Mouse (Mus musculus) layer of hippocampus, adult 2 months (tissue): ENCODE measurements around the gene Ano4. TPM values are rescaled to one million over a fixed set of nuclear protein-coding genes. Genes with fewer than 3 reads are reported as not detected.
"Not testable (repeated sequence)": the region's sequence is repeated elsewhere in the genome, so short reads cannot be mapped to it uniquely, and the experiment has no call there.

ENCODE experiments used
- DNase-seq, 2 experiments: peaks; one replicate each; pipeline ENCODE4 v3.0.0; 2022; ENCODE audit warnings: low spot score in 2 of 2
- H3K27ac ChIP-seq: fragments of 200-600 bp; 2 replicates; pipeline ENCODE4 v1.8.1; 2022
- H3K4me3 ChIP-seq: fragments of 200-600 bp; 2 replicates; pipeline ENCODE4 v1.8.1; 2022; ENCODE audit warnings: mild to moderate bottlenecking
- CTCF ChIP-seq: fragments of 200-600 bp; conservative IDR thresholded peaks from 2 replicates; pipeline ENCODE4 v1.8.1; 2022; ENCODE audit warnings: antibody characterized with exemption, mild to moderate bottlenecking, moderate library complexity
- total RNA-seq, 2 experiments: library from RNA; stranded (reverse); gene quantifications; 2 replicates each; pipeline ENCODE4 v1.2.3; 2021

Ano4 gene
- total RNA-seq, 2 experiments from 2014 or later: 17.5 to 19.7 TPM

DNA sequence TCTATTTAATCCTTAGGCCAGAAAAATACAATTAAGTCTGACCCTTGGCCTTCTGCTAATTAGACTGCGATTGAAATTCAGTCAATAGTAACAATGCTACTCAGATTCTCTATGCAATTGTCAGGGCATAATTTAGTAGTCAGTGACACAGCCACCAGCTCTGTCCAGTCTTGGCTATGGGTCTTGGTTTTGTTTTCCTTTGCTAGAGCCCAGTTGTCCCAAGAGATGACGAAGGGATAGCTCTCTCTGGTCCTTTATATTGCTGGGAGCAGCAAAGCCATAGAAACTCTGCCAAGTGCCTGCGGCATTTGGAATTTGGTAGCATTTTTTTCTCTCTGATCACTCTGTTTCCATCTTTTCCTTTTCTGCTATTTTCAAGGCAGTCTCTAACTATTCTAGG, 288.7 kb downstream of the Ano4 start:
- peak overlapping the region; percentile 25; the same call in 1 of the 2 replicates for H3K27ac ChIP-seq
- H3K4me3 ChIP-seq: no peak overlapping the region
- peak in 1 of 2 experiments; percentile 24 for DNase-seq
- TF ChIP-seq CTCF: no peak

DNA sequence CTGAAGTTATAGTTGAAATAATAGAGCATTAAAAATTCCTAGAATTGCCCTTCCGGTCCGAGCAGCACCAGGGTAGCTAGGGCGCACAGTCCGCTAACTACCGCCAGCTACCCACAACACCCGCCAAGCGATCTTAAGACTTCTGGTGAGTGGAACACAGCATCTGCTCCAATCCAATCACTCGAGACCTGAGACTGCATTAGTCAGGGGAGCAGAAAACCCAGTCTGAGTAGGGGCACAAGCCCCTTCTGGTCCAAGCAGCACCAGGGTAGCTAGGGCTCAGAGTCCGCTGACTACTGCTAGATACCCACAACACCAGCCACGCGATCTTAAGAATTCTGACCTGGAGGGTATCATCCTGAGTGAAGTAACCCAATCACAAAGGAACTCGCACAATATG, 299.6 kb downstream of the Ano4 start:
- DNase-seq, H3K27ac ChIP-seq, H3K4me3 ChIP-seq: not testable (repeated sequence)

DNA sequence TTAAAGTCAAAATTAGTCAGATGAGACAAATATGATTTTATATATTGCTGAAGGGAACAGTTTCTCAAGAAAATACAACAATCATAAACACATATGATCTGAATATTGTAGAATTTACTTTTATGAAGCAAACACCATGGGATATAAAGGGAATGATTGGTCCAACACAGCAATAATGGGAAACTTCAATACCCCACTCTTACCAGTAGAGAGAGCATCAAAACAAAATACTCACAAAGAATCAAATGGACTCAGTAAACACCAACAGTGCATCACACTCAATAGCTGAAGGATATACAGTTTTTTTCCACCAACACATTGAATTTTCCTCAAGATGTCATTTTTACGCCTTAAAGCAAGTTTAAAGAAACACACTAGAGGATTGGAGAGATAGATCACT, 300.4 kb downstream of the Ano4 start:
- no peak overlapping the region for H3K27ac ChIP-seq
- H3K4me3 ChIP-seq: no peak overlapping the region
- DNase-seq: no peak
- TF ChIP-seq CTCF: peak; percentile 51

DNA sequence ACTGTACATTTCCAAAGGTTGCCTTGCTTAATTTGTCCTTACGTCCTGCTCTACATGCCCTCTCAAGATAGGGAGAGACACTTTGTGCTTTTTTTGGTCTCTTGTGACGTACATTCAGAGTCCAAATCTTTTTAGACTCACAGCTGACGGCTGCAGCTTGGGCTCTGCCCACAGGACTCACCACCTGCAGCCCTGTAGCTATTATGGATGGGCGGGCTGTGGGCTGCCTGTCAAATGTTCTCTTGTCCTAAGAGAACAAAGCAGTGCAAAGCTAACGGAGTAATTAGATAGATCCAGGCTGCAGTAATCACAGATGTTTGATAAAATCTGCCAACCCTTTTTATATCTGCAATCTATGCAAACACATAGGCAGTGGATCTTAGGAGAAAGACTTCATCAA, 325.6 kb downstream of the Ano4 start:
- no peak overlapping the region for H3K4me3 ChIP-seq
- DNase-seq: peak; percentile 12 to 25
- peak overlapping the region; percentile 53; the same call in 1 of the 2 replicates for H3K27ac ChIP-seq
- TF ChIP-seq CTCF: no peak

- no peak for TF ChIP-seq CTCF
- no peak for DNase-seq
These were observed 336.3 kb downstream of the Ano4 start for GRCm38 (mm10) chr10:89008303-89008702.

GRCm38 (mm10) chr10:89004518-89004917, 340.0 kb downstream of the Ano4 start:
- DNase-seq: no peak
- Histone ChIP-seq H3K4me3 (no peak overlapping the region), H3K27ac (no peak overlapping the region)
- TF ChIP-seq CTCF: no peak

More at GRCm38 (mm10) chr10:89008303-89008702, 336.3 kb downstream of the Ano4 start:
- Histone ChIP-seq H3K27ac (no peak overlapping the region), H3K4me3 (no peak overlapping the region)

GRCm38 (mm10) chr10:88986925-88987324, 357.6 kb downstream of the Ano4 start:
- TF ChIP-seq CTCF: no peak
- DNase-seq: no peak
- Histone ChIP-seq H3K4me3 (no peak overlapping the region), H3K27ac (no peak overlapping the region)

GRCm38 (mm10) chr10:88983444-88983843, 361.1 kb downstream of the Ano4 start:
- Histone ChIP-seq H3K27ac (no peak overlapping the region), H3K4me3 (no peak overlapping the region)
- peak; percentile 79 for TF ChIP-seq CTCF
- DNase-seq: peak in 1 of 2 experiments; percentile 53

DNA sequence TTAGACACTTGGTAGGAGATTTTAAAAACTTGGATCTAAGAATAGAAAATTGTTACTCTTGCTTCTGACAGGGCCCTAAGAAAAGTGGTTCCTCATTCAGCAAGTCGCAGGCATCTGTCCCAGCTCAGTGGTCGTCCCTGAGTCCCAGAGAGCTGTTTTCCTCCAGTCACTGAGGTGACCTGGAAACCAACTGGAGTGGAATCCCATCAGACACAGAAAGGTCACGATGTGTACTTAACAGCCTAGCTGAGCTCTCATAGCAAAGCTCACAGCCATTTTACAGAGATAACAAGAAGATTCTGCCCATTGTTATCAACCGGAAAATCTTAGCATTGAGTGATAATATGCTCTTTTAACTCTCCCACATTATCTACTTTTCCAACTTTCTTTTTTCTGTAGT, 365.1 kb downstream of the Ano4 start:
- no peak for DNase-seq
- Histone ChIP-seq H3K27ac (no peak overlapping the region), H3K4me3 (no peak overlapping the region)
- TF ChIP-seq CTCF: no peak

DNA sequence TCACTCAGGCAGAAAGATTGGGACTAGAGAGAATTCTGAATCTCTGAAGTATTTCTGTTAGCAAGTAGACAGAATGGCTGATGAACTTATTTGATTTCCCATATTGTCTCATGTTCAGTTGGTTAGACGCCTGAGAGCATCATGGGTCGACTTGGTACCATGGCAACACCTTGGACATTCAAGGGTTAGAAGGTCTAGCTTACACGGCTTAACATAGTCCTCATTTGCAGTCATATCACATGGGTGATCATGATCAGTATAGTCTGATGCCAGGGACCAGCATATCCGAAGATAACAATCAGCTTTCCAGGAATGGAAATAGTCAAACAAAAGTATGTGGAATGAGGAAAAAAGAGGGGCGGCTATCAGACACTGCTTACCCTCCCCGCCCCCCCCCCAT, 365.6 kb downstream of the Ano4 start:
- Histone ChIP-seq H3K27ac (no peak overlapping the region), H3K4me3 (no peak overlapping the region)
- no peak for TF ChIP-seq CTCF
- no peak for DNase-seq

- Histone ChIP-seq H3K4me3 (no peak overlapping the region), H3K27ac (no peak overlapping the region)
- no peak for TF ChIP-seq CTCF
- DNase-seq: no peak
These were observed 373.4 kb downstream of the Ano4 start for GRCm38 (mm10) chr10:88970951-88971725.

- no peak for TF ChIP-seq CTCF
These were observed 376.0 kb downstream of the Ano4 start for GRCm38 (mm10) chr10:88968586-88968985.

DNA sequence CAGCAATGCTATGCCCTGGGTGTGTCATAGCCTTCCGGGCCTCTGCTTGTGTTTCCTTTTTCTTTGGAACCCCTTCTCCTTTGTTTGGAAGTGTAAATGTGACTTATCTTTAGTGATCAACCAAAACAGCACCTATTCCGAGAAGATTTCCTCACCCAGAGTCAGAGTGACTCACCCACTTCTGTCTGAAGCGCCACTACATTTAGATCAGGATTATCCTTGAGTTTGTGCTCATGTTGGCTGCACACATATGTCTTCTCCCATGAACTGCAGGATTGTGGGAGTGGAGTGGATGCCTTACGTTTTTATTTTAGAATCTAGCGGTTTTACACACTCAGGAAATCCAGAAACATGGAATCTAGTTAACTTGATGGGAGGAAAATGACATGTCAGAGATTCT, 383.8 kb downstream of the Ano4 start:
- no peak for DNase-seq
- TF ChIP-seq CTCF: no peak
- Histone ChIP-seq H3K27ac (no peak overlapping the region), H3K4me3 (no peak overlapping the region)

More at GRCm38 (mm10) chr10:88968586-88968985, 376.0 kb downstream of the Ano4 start:
- no peak overlapping the region for H3K4me3 ChIP-seq
- H3K27ac ChIP-seq: no peak overlapping the region
- no peak for DNase-seq

DNA sequence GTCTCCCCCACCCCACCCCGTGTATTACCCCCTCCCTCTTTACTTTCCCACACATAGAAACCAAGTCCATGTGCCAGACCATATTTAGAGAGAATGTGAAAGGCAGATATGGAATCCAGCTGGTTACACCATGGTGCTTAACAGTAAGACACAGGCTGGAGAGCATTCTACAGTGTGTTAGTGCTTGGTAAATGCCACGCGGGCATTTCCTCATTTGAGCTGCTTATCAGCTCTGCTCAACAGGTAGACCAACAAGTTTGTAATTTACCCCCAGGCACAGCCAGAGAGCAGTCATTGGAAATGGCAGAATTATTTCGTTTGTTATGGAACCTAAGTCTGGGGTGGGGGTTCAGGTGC, 394.3 kb downstream of the Ano4 start:
- DNase-seq: no peak

More for the DNA sequence above, 394.3 kb downstream of the Ano4 start:
- Histone ChIP-seq H3K4me3 (no peak overlapping the region), H3K27ac (no peak overlapping the region)
- no peak for TF ChIP-seq CTCF
